Mouse (Mus musculus): ENCODE data around the gene Casz1. TPM values are rescaled to one million over a fixed set of nuclear protein-coding genes. Genes with fewer than 3 reads are reported as not detected.
A peak's percentile ranks its signal among the peaks of the same experiment; 100 is the strongest.

Casz1 gene
- polyA plus RNA-seq, 1 experiment from 2014 or later = 15.9 TPM

GRCm38 (mm10) chr4:148908214-148908681 is 104.0 kb downstream of the Casz1 start:
- Histone ChIP-seq H3K27ac (peak overlapping the region; percentile 85), H3K4me3 (no peak overlapping the region), H3K36me3 (peaks cover 9% of the 10 kb centered on the region; the same call in 1 of the 2 replicates), H3K27me3 (ENCODE audit: insufficient read depth, poor library complexity, severe bottlenecking) (peaks cover 3% of the 10 kb centered on the region; the same call in 1 of the 2 replicates), H3K4me1 (peaks cover 100% of the 10 kb centered on the region), H3K9me3 (no peaks in the 10 kb centered on the region)
- WGBS = 67% methylated on average over 11 of the region's 11 CpGs
- no peak for DNase-seq (ENCODE audit: low spot score)

GRCm38 (mm10) chr4:148908760-148909510 is 104.7 kb downstream of the Casz1 start:
- Histone ChIP-seq H3K36me3 (peaks cover 9% of the 10 kb centered on the region; the same call in 1 of the 2 replicates), H3K27me3 (ENCODE audit: insufficient read depth, poor library complexity, severe bottlenecking) (no peaks in the 10 kb centered on the region; the same call in 1 of the 2 replicates), H3K9me3 (no peaks in the 10 kb centered on the region), H3K27ac (peak overlapping the region; percentile 85), H3K4me3 (no peak overlapping the region), H3K4me1 (peaks cover 100% of the 10 kb centered on the region)
- DNase-seq (ENCODE audit: low spot score) = no peak
- 64% methylated on average over 15 of the region's 15 CpGs for WGBS

GRCm38 (mm10) chr4:148909566-148909965 is 105.3 kb downstream of the Casz1 start:
- Histone ChIP-seq H3K9me3 (no peaks in the 10 kb centered on the region), H3K36me3 (0 out of 2 replicates have a peak, but pooled peaks cover 8% of the 10 kb centered on the region), H3K27ac (peak overlapping the region; percentile 85), H3K4me3 (no peak overlapping the region), H3K4me1 (peaks cover 100% of the 10 kb centered on the region), H3K27me3 (ENCODE audit: insufficient read depth, poor library complexity, severe bottlenecking) (no peaks in the 10 kb centered on the region; the same call in 1 of the 2 replicates)
- no peak for DNase-seq (ENCODE audit: low spot score)
- WGBS = 74% methylated on average over 11 of the region's 11 CpGs

GRCm38 (mm10) chr4:148912134-148912533 is 107.9 kb downstream of the Casz1 start:
- WGBS = 22% methylated on average over 7 of the region's 7 CpGs
- H3K4me1 ChIP-seq = peaks cover 100% of the 10 kb centered on the region
- H3K27ac ChIP-seq = peak overlapping the region; percentile 85
- no peak for DNase-seq (ENCODE audit: low spot score)
- H3K4me3 ChIP-seq = peak overlapping the region; percentile 20; the same call in 1 of the 2 replicates
- H3K36me3 ChIP-seq = no peaks in the 10 kb centered on the region; the same call in 1 of the 2 replicates
- 0 out of 2 replicates have a peak, but pooled peaks cover under 1% of the 10 kb centered on the region for H3K27me3 ChIP-seq (ENCODE audit: insufficient read depth, poor library complexity, severe bottlenecking)
- H3K9me3 ChIP-seq = no peaks in the 10 kb centered on the region

GRCm38 (mm10) chr4:148912826-148913590 is 108.8 kb downstream of the Casz1 start:
- Histone ChIP-seq H3K27me3 (ENCODE audit: insufficient read depth, poor library complexity, severe bottlenecking) (peaks cover 8% of the 10 kb centered on the region; the same call in 1 of the 2 replicates), H3K36me3 (no peaks in the 10 kb centered on the region; the same call in 1 of the 2 replicates), H3K9me3 (no peaks in the 10 kb centered on the region), H3K27ac (peak overlapping the region; percentile 85), H3K4me1 (peaks cover 100% of the 10 kb centered on the region), H3K4me3 (0 out of 2 replicates have a peak overlapping the region, but pooled peaks have one; percentile 19)
- no peak for DNase-seq (ENCODE audit: low spot score)
- WGBS = 49% methylated on average over 8 of the region's 8 CpGs

- no peak for DNase-seq (ENCODE audit: low spot score)
- WGBS = 52% methylated on average over 10 of the region's 10 CpGs
- Histone ChIP-seq H3K27ac (peak overlapping the region; percentile 85), H3K36me3 (no peaks in the 10 kb centered on the region; the same call in 1 of the 2 replicates), H3K4me1 (peaks cover 99% of the 10 kb centered on the region), H3K27me3 (ENCODE audit: insufficient read depth, poor library complexity, severe bottlenecking) (peaks cover 19% of the 10 kb centered on the region; the same call in 1 of the 2 replicates), H3K4me3 (no peak overlapping the region), H3K9me3 (no peaks in the 10 kb centered on the region)
These were observed 110.8 kb downstream of the Casz1 start for GRCm38 (mm10) chr4:148914863-148915622.

- H3K27ac ChIP-seq = peak overlapping the region; percentile 69; the same call in 1 of the 2 replicates
- H3K4me3 ChIP-seq = no peak overlapping the region
- H3K4me1 ChIP-seq = peaks cover 99% of the 10 kb centered on the region
- 90% methylated on average over 15 of the region's 15 CpGs for WGBS
- H3K36me3 ChIP-seq = no peaks in the 10 kb centered on the region; the same call in 1 of the 2 replicates
- H3K27me3 ChIP-seq (ENCODE audit: insufficient read depth, poor library complexity, severe bottlenecking) = peaks cover 27% of the 10 kb centered on the region; the same call in 1 of the 2 replicates
- DNase-seq (ENCODE audit: low spot score) = no peak
- no peaks in the 10 kb centered on the region for H3K9me3 ChIP-seq
These were observed 111.6 kb downstream of the Casz1 start for GRCm38 (mm10) chr4:148915849-148916248.

- Histone ChIP-seq H3K36me3 (no peaks in the 10 kb centered on the region; the same call in 1 of the 2 replicates), H3K9me3 (no peaks in the 10 kb centered on the region), H3K27ac (peak overlapping the region; percentile 69; the same call in 1 of the 2 replicates), H3K4me1 (peaks cover 96% of the 10 kb centered on the region), H3K27me3 (ENCODE audit: insufficient read depth, poor library complexity, severe bottlenecking) (peaks cover 41% of the 10 kb centered on the region; the same call in 1 of the 2 replicates), H3K4me3 (no peak overlapping the region)
- no peak for DNase-seq (ENCODE audit: low spot score)
- WGBS = 72% methylated on average over 15 of the region's 15 CpGs
These were observed 114.6 kb downstream of the Casz1 start for GRCm38 (mm10) chr4:148918707-148919447.

GRCm38 (mm10) chr4:148920610-148921009 is 116.4 kb downstream of the Casz1 start:
- Histone ChIP-seq H3K27ac (peak overlapping the region; percentile 65), H3K27me3 (ENCODE audit: insufficient read depth, poor library complexity, severe bottlenecking) (peaks cover 50% of the 10 kb centered on the region; the same call in 1 of the 2 replicates), H3K4me3 (no peak overlapping the region), H3K4me1 (peaks cover 96% of the 10 kb centered on the region), H3K9me3 (no peaks in the 10 kb centered on the region), H3K36me3 (no peaks in the 10 kb centered on the region; the same call in 1 of the 2 replicates)
- 74% methylated on average over 11 of the region's 11 CpGs for WGBS
- no peak for DNase-seq (ENCODE audit: low spot score)

- Histone ChIP-seq H3K36me3 (no peaks in the 10 kb centered on the region), H3K9me3 (no peaks in the 10 kb centered on the region), H3K4me1 (peaks cover 96% of the 10 kb centered on the region), H3K4me3 (peak overlapping the region; percentile 46), H3K27me3 (ENCODE audit: insufficient read depth, poor library complexity, severe bottlenecking) (peaks cover 48% of the 10 kb centered on the region; the same call in 1 of the 2 replicates), H3K27ac (peak overlapping the region; percentile 94)
- no peak for DNase-seq (ENCODE audit: low spot score)
- 11% methylated on average over 15 of the region's 16 CpGs for WGBS
These were observed 118.0 kb downstream of the Casz1 start for GRCm38 (mm10) chr4:148922221-148922700.

GRCm38 (mm10) chr4:148923414-148923813 is 119.2 kb downstream of the Casz1 start:
- Histone ChIP-seq H3K36me3 (no peaks in the 10 kb centered on the region), H3K27ac (peak overlapping the region; percentile 94), H3K9me3 (no peaks in the 10 kb centered on the region), H3K27me3 (ENCODE audit: insufficient read depth, poor library complexity, severe bottlenecking) (peaks cover 38% of the 10 kb centered on the region; the same call in 1 of the 2 replicates), H3K4me1 (peaks cover 96% of the 10 kb centered on the region), H3K4me3 (no peak overlapping the region)
- DNase-seq (ENCODE audit: low spot score) = no peak
- WGBS = 66% methylated on average over 9 of the region's 9 CpGs
